Mouse (Mus musculus) ES-E14 (cell line): ENCODE measurements around the gene Bhlhe41. TPM values are rescaled to one million over a fixed set of nuclear protein-coding genes. Genes with fewer than 3 reads are reported as not detected.

Experiments
- DNase-seq: peaks from one replicate; pipeline ENCODE4 v3.0.0-alpha.2; 2013; ENCODE audit warnings: low read depth, low spot score
- H3K27ac ChIP-seq: 2 replicates; pipeline ENCODE4 v1.5.1; 2012; ENCODE audit warnings: low read depth, mild to moderate bottlenecking, low read length, moderate library complexity, mixed read lengths; ENCODE audit not compliant: poor library complexity, insufficient read depth, severe bottlenecking
- H3K36me3 ChIP-seq: 2 replicates; pipeline ENCODE4 v1.6.1; 2012; ENCODE audit warnings: mild to moderate bottlenecking, low read length, moderate library complexity, mixed read lengths; ENCODE audit not compliant: control insufficient read depth, poor library complexity, insufficient read depth, severe bottlenecking
- H3K4me1 ChIP-seq, 2 experiments: fragments of 150-350 bp in 1 of 2; sonication (generic) in 1 of 2; 2 replicates each; pipeline ENCODE4 v1.6.1; 2012; ENCODE audit warnings: low read length in 2 of 2, mild to moderate bottlenecking in 1 of 2, mixed read lengths in 1 of 2; ENCODE audit not compliant: control insufficient read depth in 2 of 2, insufficient read depth in 2 of 2, poor library complexity in 1 of 2
- H3K4me3 ChIP-seq, 2 experiments: fragments of 150-350 bp in 1 of 2; sonication (generic) in 1 of 2; 2 replicates each; pipeline ENCODE4 v1.5.1; 2012; ENCODE audit warnings: low read length in 2 of 2, low read depth in 1 of 2, mild to moderate bottlenecking in 1 of 2, mixed read lengths in 1 of 2; ENCODE audit not compliant: insufficient read depth in 1 of 2, poor library complexity in 1 of 2, severe bottlenecking in 1 of 2
- H3K9ac ChIP-seq: 2 replicates; pipeline ENCODE4 v1.6.1; 2012; ENCODE audit warnings: low read depth, mild to moderate bottlenecking, low read length, mixed read lengths; ENCODE audit not compliant: poor library complexity, insufficient read depth, severe bottlenecking
- H3K9me3 ChIP-seq: fragments of 150-350 bp; sonication (generic); 2 replicates; pipeline ENCODE4 v1.6.1; 2012; ENCODE audit warnings: low read depth, mild to moderate bottlenecking, low read length; ENCODE audit not compliant: control insufficient read depth, insufficient read depth
- CHD2 ChIP-seq: IDR thresholded peaks from 2 replicates; pipeline ENCODE4 v1.6.1; 2014; ENCODE audit warnings: mild to moderate bottlenecking, low read depth, low read length, inconsistent platforms
- HCFC1 ChIP-seq: IDR thresholded peaks from 2 replicates; pipeline ENCODE4 v1.6.1; 2012; ENCODE audit warnings: low read length, inconsistent platforms, borderline replicate concordance; ENCODE audit not compliant: insufficient read depth
- MAFK ChIP-seq: IDR thresholded peaks from 2 replicates; pipeline ENCODE4 v1.6.1; 2014; ENCODE audit warnings: mild to moderate bottlenecking, low read depth, low read length, inconsistent platforms; ENCODE audit not compliant: insufficient read depth
- ZC3H11A ChIP-seq: IDR thresholded peaks from 2 replicates; pipeline ENCODE4 v1.6.1; 2012; ENCODE audit warnings: low read depth, mild to moderate bottlenecking, inconsistent platforms, low read length, borderline replicate concordance
- ZNF384 ChIP-seq: IDR thresholded peaks from 2 replicates; pipeline ENCODE4 v1.6.1; 2012; ENCODE audit warnings: low read depth, low read length, inconsistent platforms
- in situ Hi-C, 2 experiments: fragments of 600-800 bp; cut with MboI; formaldehyde crosslinking; loops; one replicate each; pipeline ENCODE4 v1.15.1; 2025; ENCODE audit warnings: low sequenced_read_pairs in 2 of 2, inconsistent platforms in 1 of 2; ENCODE audit not compliant: unreplicated experiment in 2 of 2
- total RNA-seq: library from RNA; depleted of rRNA; stranded (reverse); fragments of 300-350 nt; gene quantifications from 2 replicates; pipeline ENCODE4 v1.2.3, GENCODE M21; 2012

Bhlhe41 gene
- total RNA-seq, 1 experiment: 0.54 TPM

GRCm38 (mm10) chr6:145823103-145823502, 42.3 kb downstream of the Bhlhe41 start:
- TF ChIP-seq ZNF384: no peak
- no peak for TF ChIP-seq MAFK
- TF ChIP-seq CHD2: no peak
- no peak for TF ChIP-seq ZC3H11A
- TF ChIP-seq HCFC1: no peak

GRCm38 (mm10) chr6:145822218-145822617, 43.1 kb downstream of the Bhlhe41 start:
- in situ Hi-C loops: loop anchor here in 1 of 2 experiments (10.0 kb wide), 1 partner anchor 463 kb away; no protein-coding TSS in a partner anchor
- no peaks in the 10 kb centered on the region for H3K9me3 ChIP-seq
- no peak for DNase-seq
- H3K4me1 ChIP-seq: no peaks in the 10 kb centered on the region
- H3K27ac ChIP-seq: no peak overlapping the region
- no peak overlapping the region for H3K9ac ChIP-seq
- TF ChIP-seq ZNF384: no peak
- TF ChIP-seq CHD2: no peak
- no peak overlapping the region for H3K4me3 ChIP-seq
- H3K36me3 ChIP-seq: no peaks in the 10 kb centered on the region

More at GRCm38 (mm10) chr6:145823103-145823502, 42.3 kb downstream of the Bhlhe41 start:
- in situ Hi-C loops: loop anchor here in 1 of 2 experiments (10.0 kb wide), 1 partner anchor 462 kb away; no protein-coding TSS in a partner anchor
- H3K4me3 ChIP-seq: no peak overlapping the region
- DNase-seq: no peak
- no peaks in the 10 kb centered on the region for H3K36me3 ChIP-seq
- H3K27ac ChIP-seq: no peak overlapping the region
- no peak overlapping the region for H3K9ac ChIP-seq
- H3K9me3 ChIP-seq: no peaks in the 10 kb centered on the region
- no peaks in the 10 kb centered on the region for H3K4me1 ChIP-seq

- no peaks in the 10 kb centered on the region for H3K4me1 ChIP-seq
- H3K36me3 ChIP-seq: no peaks in the 10 kb centered on the region
- in situ Hi-C loops: no loop called here
- no peak for TF ChIP-seq MAFK
- no peak overlapping the region for H3K4me3 ChIP-seq
- H3K9ac ChIP-seq: no peak overlapping the region
- H3K9me3 ChIP-seq: no peaks in the 10 kb centered on the region
- H3K27ac ChIP-seq: no peak overlapping the region
- DNase-seq: no peak
Measured at GRCm38 (mm10) chr6:145819151-145819550, 46.2 kb downstream of the Bhlhe41 start.

GRCm38 (mm10) chr6:145815200-145815599, 50.2 kb downstream of the Bhlhe41 start:
- Histone ChIP-seq H3K27ac (no peak overlapping the region), H3K9ac (0 out of 2 replicates have a peak overlapping the region, but pooled peaks have one; percentile 5), H3K9me3 (no peaks in the 10 kb centered on the region), H3K4me1 (no peaks in the 10 kb centered on the region), H3K36me3 (no peaks in the 10 kb centered on the region; the same call in 1 of the 2 replicates), H3K4me3 (peak overlapping the region; percentile 15 to 45; a peak in 3 of 4 replicates)
- in situ Hi-C loops: no loop called here
- TF ChIP-seq MAFK (no peak), CHD2 (no peak), HCFC1 (no peak), ZC3H11A (no peak), ZNF384 (no peak)
- no peak for DNase-seq

- TF ChIP-seq CHD2 (no peak), ZNF384 (no peak), ZC3H11A (no peak), HCFC1 (no peak)
Measured at GRCm38 (mm10) chr6:145811174-145811573, 54.2 kb downstream of the Bhlhe41 start.

More at GRCm38 (mm10) chr6:145811174-145811573, 54.2 kb downstream of the Bhlhe41 start:
- Histone ChIP-seq H3K4me1 (no peaks in the 10 kb centered on the region), H3K27ac (no peak overlapping the region), H3K36me3 (no peaks in the 10 kb centered on the region; the same call in 1 of the 2 replicates), H3K4me3 (no peak overlapping the region), H3K9me3 (no peaks in the 10 kb centered on the region), H3K9ac (no peak overlapping the region)
- no peak for DNase-seq
- in situ Hi-C loops: no loop called here
